In genomic region chr4:46304757-46305384, GRCm38 (mm10) we compare ENCODE assay signal across 8 mouse cellular contexts. TPM values are rescaled to one million over a fixed set of nuclear protein-coding genes. Genes with fewer than 3 reads are reported as not detected.
DNase-seq lines count a peak whose midpoint lies in the region; ATAC-seq and TF ChIP-seq lines count a peak whose summit lies in the region.

No protein-coding gene starts in this region.

- no peak for TF ChIP-seq EP300 in liver, embryonic 14.5 days (IDR thresholded peaks at IDR 0.05; ENCODE audit: low read depth)

- TF ChIP-seq CTCF in liver, embryonic 14.5 days (IDR thresholded peaks at IDR 0.05; ENCODE audit: low read depth), result no peak

- H3K27ac ChIP-seq in forebrain, embryonic 10.5 days, result peak overlapping the region; percentile 93
- H3K27ac ChIP-seq in heart, embryonic 15.5 days, result peak overlapping the region; percentile 89
- no peak overlapping the region for H3K27ac ChIP-seq in liver, embryonic 14.5 days
- 0 out of 2 replicates have a peak overlapping the region, but pooled peaks have one; percentile 40 for H3K27ac ChIP-seq in stomach, embryonic 15.5 days

- no peaks in the 10 kb centered on the region for H3K9me3 ChIP-seq in forebrain, embryonic 10.5 days
- no peaks in the 10 kb centered on the region for H3K9me3 ChIP-seq in heart, embryonic 15.5 days (replicated peaks)
- H3K9me3 ChIP-seq in liver, embryonic 14.5 days (ENCODE audit: control insufficient read depth, low read length), result no peaks in the 10 kb centered on the region
- H3K9me3 ChIP-seq in stomach, embryonic 15.5 days, result no peaks in the 10 kb centered on the region

- H3K4me1 ChIP-seq in forebrain, embryonic 10.5 days, result peaks cover 16% of the 10 kb centered on the region
- H3K4me1 ChIP-seq in heart, embryonic 15.5 days (replicated peaks), result peaks cover 30% of the 10 kb centered on the region
- H3K4me1 ChIP-seq in liver, embryonic 14.5 days (replicated peaks; ENCODE audit: control insufficient read depth in 2 of 2, insufficient read depth in 2 of 2, low read length in 1 of 2), result 0 out of 4 replicates have a peak, but pooled peaks cover 0 to 3% of the 10 kb centered on the region in 2 experiments
- no peaks in the 10 kb centered on the region for H3K4me1 ChIP-seq in stomach, embryonic 15.5 days

- peaks cover 70% of the 10 kb centered on the region for H3K27me3 ChIP-seq in forebrain, embryonic 10.5 days (ENCODE audit: poor library complexity, severe bottlenecking)
- H3K27me3 ChIP-seq in heart, embryonic 15.5 days, result peaks cover 23% of the 10 kb centered on the region
- peaks cover 18% of the 10 kb centered on the region for H3K27me3 ChIP-seq in liver, embryonic 14.5 days (ENCODE audit: control insufficient read depth, insufficient read depth, low read length)
- H3K27me3 ChIP-seq in stomach, embryonic 15.5 days (replicated peaks), result 0 out of 2 replicates have a peak, but pooled peaks cover 16% of the 10 kb centered on the region

- H3K4me3 ChIP-seq in forebrain, embryonic 10.5 days, result peak overlapping the region; percentile 88
- peak overlapping the region; percentile 73 for H3K4me3 ChIP-seq in heart, embryonic 15.5 days
- H3K4me3 ChIP-seq in liver, embryonic 14.5 days (ENCODE audit: insufficient read depth in 1 of 2, low read depth in 2 of 2, low read length in 2 of 2), result peak overlapping the region; percentile 60 to 72
- H3K4me3 ChIP-seq in stomach, embryonic 15.5 days (replicated peaks), result peak overlapping the region; percentile 73

- peak overlapping the region; percentile 86 for H3K4me2 ChIP-seq in heart, embryonic 15.5 days
- H3K4me2 ChIP-seq in liver, embryonic 14.5 days (ENCODE audit: low read depth), result peak overlapping the region; percentile 84
- H3K4me2 ChIP-seq in stomach, embryonic 15.5 days, result peak overlapping the region; percentile 67

- H3K9ac ChIP-seq in heart, embryonic 15.5 days, result peak overlapping the region; percentile 83
- peak overlapping the region; percentile 57 for H3K9ac ChIP-seq in liver, embryonic 14.5 days (replicated peaks)
- peak overlapping the region; percentile 66 for H3K9ac ChIP-seq in stomach, embryonic 15.5 days

- no peaks in the 10 kb centered on the region for H3K36me3 ChIP-seq in forebrain, embryonic 10.5 days (replicated peaks)
- H3K36me3 ChIP-seq in heart, embryonic 15.5 days, result no peaks in the 10 kb centered on the region
- H3K36me3 ChIP-seq in liver, embryonic 14.5 days (replicated peaks; ENCODE audit: control insufficient read depth, insufficient read depth, low read depth), result no peaks in the 10 kb centered on the region
- H3K36me3 ChIP-seq in stomach, embryonic 15.5 days, result no peaks in the 10 kb centered on the region

- ATAC-seq in CD4-positive, CD25-positive, alpha-beta regulatory T cell, adult 4 months, result peak; percentile 91
- peak; percentile 78 for ATAC-seq in heart, embryonic 15.5 days (replicated peaks; ENCODE audit: insufficient number of reproducible peaks, insufficient read depth, low FRiP score, low read depth)
- ATAC-seq in liver, embryonic 14.5 days (ENCODE audit: insufficient read depth), result peak; percentile 75
- peak; percentile 72; the same call in 1 of the 2 replicates for ATAC-seq in stomach, embryonic 15.5 days (ENCODE audit: insufficient read depth, low FRiP score, low read depth)

- under 1% methylated on average over 78 of the region's 78 CpGs for WGBS in forebrain, embryonic 10.5 days
- WGBS in heart, embryonic 15.5 days, result under 1% methylated on average over 76 of the region's 78 CpGs
- under 1% methylated on average over 78 of the region's 78 CpGs for WGBS in liver, embryonic 14.5 days (ENCODE audit: insufficient replicate concordance)
- WGBS in stomach, embryonic 15.5 days, result under 1% methylated on average over 68 of the region's 78 CpGs

- DNase-seq in c-Kit-positive CD71-negative TER-119-negative erythroid progenitor cells, embryonic 14.5 days (ENCODE audit: low read depth), result peak; percentile 33
- DNase-seq in forebrain, embryonic 10.5 days (ENCODE audit: extremely low spot score, low spot score), result peak; percentile 74
- DNase-seq in kidney, postnatal 36 days, result peak; percentile 85 to 95
- peak; percentile 37 to 50 (median 47) for DNase-seq in liver, embryonic 14.5 days (ENCODE audit: low read depth in 3 of 3, low spot score in 3 of 3)
- peak; percentile 81 for DNase-seq in neural tube, embryonic 10.5 days (ENCODE audit: extremely low spot score, low spot score)

RNA-seq across cellular contexts. Expression of gene Foxe1, which starts 38.5 kb away (rescaled TPM):
- not detected for polyA plus RNA-seq in CD4-positive, CD25-positive, alpha-beta regulatory T cell, adult 4 months (2017; shearing (Covaris generic))
- polyA plus RNA-seq in forebrain, embryonic 10.5 days (2016; fragmentation: Nextera tagmentation; extraction: Ambion mirVana), result 0.05 TPM in 1 of 2 replicates, not detected in the other
- polyA plus RNA-seq in heart, embryonic 15.5 days (2015; fragmentation: Nextera tagmentation; extraction: Ambion mirVana), result not detected in 2 replicates
- 0.02 and 0.07 TPM in 2 replicates for polyA plus RNA-seq in liver, embryonic 14.5 days (2012; rRNA removed)
- polyA plus RNA-seq in liver, embryonic 14.5 days (2014; fragmentation: Nextera tagmentation; extraction: Ambion mirVana), result 0.06 TPM in 1 of 2 replicates, not detected in the other
- 0.54 and 0.71 TPM in 2 replicates for polyA plus RNA-seq in stomach, embryonic 15.5 days (2015; fragmentation: Nextera tagmentation; extraction: Ambion mirVana)

Comparison
In these comparisons a context has a peak if more than half of its experiments do, and no peak if none do; other contexts are left out.
1. DNase-seq: peak in every context shown above with its lines; median percentile 90 in kidney, postnatal 36 days; 81 in neural tube, embryonic 10.5 days; 74 in forebrain, embryonic 10.5 days; 47 in liver, embryonic 14.5 days; 33 in c-Kit-positive CD71-negative TER-119-negative erythroid progenitor cells, embryonic 14.5 days.